Mouse (Mus musculus): ENCODE measurements around the gene Egfl8. TPM values are rescaled to one million over a fixed set of nuclear protein-coding genes. Genes with fewer than 3 reads are reported as not detected.

Egfl8 gene
- polyA plus RNA-seq, 1 experiment from 2014 or later, result 4.4 TPM

GRCm38 (mm10) chr17:34646906-34647787, 31.4 kb upstream of the Egfl8 start, which contains the start of gene Atf6b:
Gene Atf6b (plus strand): TSS chr17:34647146.
- under 1% methylated on average over 66 of the region's 66 CpGs for WGBS
- Histone ChIP-seq H3K4me2 (peak within 1 kb of the TSS; percentile 84), H3K9me3 (replicated peaks) (no peaks in the 10 kb centered on the region), H3K36me3 (peaks cover 33% of the 10 kb centered on the region), H3K4me1 (peaks cover 41% of the 10 kb centered on the region), H3K27me3 (no peaks in the 10 kb centered on the region), H3K9ac (peak within 1 kb of the TSS; percentile 84), H3K4me3 (replicated peaks) (peak within 1 kb of the TSS; percentile 85), H3K27ac (peak within 1 kb of the TSS; percentile 70)
- ATAC-seq (replicated peaks; ENCODE audit: low FRiP score), result peak; percentile 97

DNA sequence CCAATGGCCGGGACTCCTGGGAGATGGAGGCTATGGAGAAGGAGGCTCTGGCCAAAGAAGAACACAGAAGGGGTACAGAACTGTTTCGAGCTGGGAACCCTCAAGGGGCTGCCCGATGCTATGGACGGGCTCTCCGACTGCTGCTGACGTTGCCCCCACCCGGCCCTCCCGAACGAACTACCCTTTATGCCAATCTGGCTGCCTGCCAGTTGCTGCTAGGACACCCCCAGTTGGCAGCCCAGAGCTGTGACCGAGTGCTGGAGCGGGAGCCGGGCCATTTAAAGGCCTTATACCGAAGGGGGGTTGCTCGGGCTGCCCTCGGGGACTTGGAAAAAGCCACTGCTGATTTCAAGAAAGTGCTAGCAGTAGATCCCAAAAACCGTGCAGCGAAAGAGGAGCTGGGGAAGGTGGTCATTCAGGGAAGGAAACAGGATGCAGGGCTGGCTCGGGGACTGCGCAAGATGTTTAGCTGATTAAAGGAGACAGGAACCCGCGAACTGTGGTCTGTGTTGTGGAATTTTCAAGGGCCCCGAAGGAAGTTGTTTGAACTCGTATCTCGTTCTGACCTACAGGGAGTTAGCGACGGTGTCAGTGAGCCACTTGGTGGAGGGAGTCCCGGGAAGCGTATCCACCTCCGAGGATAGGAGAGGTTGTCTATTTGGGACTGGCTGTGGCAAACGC, 30.2 kb upstream of the Egfl8 start:
- Histone ChIP-seq H3K4me3 (replicated peaks) (peak overlapping the region; percentile 85; the same call in 1 of the 2 replicates), H3K4me2 (peak overlapping the region; percentile 73), H3K27me3 (no peaks in the 10 kb centered on the region), H3K27ac (peak overlapping the region; percentile 0; the same call in 1 of the 2 replicates), H3K9ac (no peak overlapping the region), H3K36me3 (peaks cover 22% of the 10 kb centered on the region), H3K4me1 (peaks cover 47% of the 10 kb centered on the region), H3K9me3 (replicated peaks) (no peaks in the 10 kb centered on the region)
- ATAC-seq (replicated peaks; ENCODE audit: low FRiP score), result no peak
- WGBS, result 90% methylated on average over 30 of the region's 30 CpGs

- Histone ChIP-seq H3K9me3 (replicated peaks) (no peaks in the 10 kb centered on the region), H3K36me3 (peaks cover 16% of the 10 kb centered on the region), H3K4me3 (replicated peaks) (peak overlapping the region; percentile 59), H3K4me1 (peaks cover 51% of the 10 kb centered on the region), H3K9ac (peak overlapping the region; percentile 63), H3K27ac (peak overlapping the region; percentile 75; the same call in 1 of the 2 replicates), H3K27me3 (no peaks in the 10 kb centered on the region), H3K4me2 (peak overlapping the region; percentile 73)
- 42% methylated on average over 10 of the region's 10 CpGs for WGBS
- ATAC-seq (replicated peaks; ENCODE audit: low FRiP score), result no peak
Measured at GRCm38 (mm10) chr17:34645256-34645829, 29.6 kb upstream of the Egfl8 start.

DNA sequence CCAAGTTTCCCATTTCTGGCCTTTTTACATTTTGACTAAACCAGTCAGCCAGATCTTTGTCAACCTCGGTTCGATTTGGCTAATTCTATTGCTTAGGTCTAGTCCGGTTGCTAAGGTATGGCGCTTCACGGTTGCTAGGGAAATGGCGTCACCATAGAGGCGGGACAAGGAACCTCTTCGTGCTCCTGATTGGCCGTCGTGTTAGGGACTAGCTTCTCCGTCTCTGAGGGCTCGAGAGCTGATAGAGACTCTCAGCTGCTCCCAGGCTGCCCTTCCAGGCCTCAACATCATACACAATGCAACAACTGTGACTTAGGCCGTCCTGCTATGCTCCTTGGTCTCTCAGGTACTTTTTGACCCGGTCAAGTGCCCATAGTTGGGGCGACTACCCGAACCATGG, 28.8 kb upstream of the Egfl8 start, which contains the start of gene Fkbpl:
Gene Fkbpl (plus strand): TSS at position 157 of the 400 bp plus-strand sequence.
- under 1% methylated on average over 16 of the region's 16 CpGs for WGBS
- Histone ChIP-seq H3K27me3 (no peaks in the 10 kb centered on the region), H3K4me1 (peaks cover 51% of the 10 kb centered on the region), H3K36me3 (peaks cover 8% of the 10 kb centered on the region), H3K4me3 (replicated peaks) (peak within 1 kb of the TSS; percentile 59), H3K4me2 (peak within 1 kb of the TSS; percentile 73), H3K27ac (peak within 1 kb of the TSS; percentile 75), H3K9ac (peak within 1 kb of the TSS; percentile 63), H3K9me3 (replicated peaks) (no peaks in the 10 kb centered on the region)
- ATAC-seq (replicated peaks; ENCODE audit: low FRiP score), result peak; percentile 74

- Histone ChIP-seq H3K4me2 (no peak overlapping the region), H3K27me3 (no peaks in the 10 kb centered on the region), H3K4me3 (replicated peaks) (no peak overlapping the region), H3K27ac (no peak overlapping the region), H3K9ac (no peak overlapping the region), H3K9me3 (replicated peaks) (no peaks in the 10 kb centered on the region), H3K36me3 (peaks cover 2% of the 10 kb centered on the region), H3K4me1 (peaks cover 49% of the 10 kb centered on the region)
- WGBS, result 81% methylated on average over 10 of the region's 10 CpGs
- ATAC-seq (replicated peaks; ENCODE audit: low FRiP score), result no peak
Measured at GRCm38 (mm10) chr17:34643944-34644343, 28.2 kb upstream of the Egfl8 start.

GRCm38 (mm10) chr17:34643379-34643778, 27.6 kb upstream of the Egfl8 start:
- Histone ChIP-seq H3K36me3 (no peaks in the 10 kb centered on the region; the same call in 1 of the 2 replicates), H3K9me3 (replicated peaks) (no peaks in the 10 kb centered on the region), H3K9ac (no peak overlapping the region), H3K4me1 (peaks cover 44% of the 10 kb centered on the region), H3K4me2 (no peak overlapping the region), H3K27ac (no peak overlapping the region), H3K4me3 (replicated peaks) (no peak overlapping the region), H3K27me3 (no peaks in the 10 kb centered on the region)
- 91% methylated on average over 4 of the region's 4 CpGs for WGBS
- no peak for ATAC-seq (replicated peaks; ENCODE audit: low FRiP score)

GRCm38 (mm10) chr17:34641945-34642344, 26.2 kb upstream of the Egfl8 start:
- H3K4me3 ChIP-seq (replicated peaks), result no peak overlapping the region
- no peaks in the 10 kb centered on the region for H3K9me3 ChIP-seq (replicated peaks)
- H3K36me3 ChIP-seq, result no peaks in the 10 kb centered on the region; the same call in 1 of the 2 replicates
- peaks cover 34% of the 10 kb centered on the region for H3K4me1 ChIP-seq
- ATAC-seq (replicated peaks; ENCODE audit: low FRiP score), result no peak
- H3K27me3 ChIP-seq, result no peaks in the 10 kb centered on the region
- H3K27ac ChIP-seq, result no peak overlapping the region
- WGBS, result 84% methylated on average over 3 of the region's 3 CpGs
- no peak overlapping the region for H3K4me2 ChIP-seq
- no peak overlapping the region for H3K9ac ChIP-seq

- H3K27me3 ChIP-seq, result no peaks in the 10 kb centered on the region
- no peaks in the 10 kb centered on the region; the same call in 1 of the 2 replicates for H3K36me3 ChIP-seq
- 13% methylated on average over 11 of the region's 11 CpGs for WGBS
- H3K4me3 ChIP-seq (replicated peaks), result no peak overlapping the region
- 0 out of 2 replicates have a peak overlapping the region, but pooled peaks have one; percentile 26 for H3K4me2 ChIP-seq
- H3K4me1 ChIP-seq, result peaks cover 27% of the 10 kb centered on the region
- H3K9me3 ChIP-seq (replicated peaks), result no peaks in the 10 kb centered on the region
- peak; percentile 62; the same call in 1 of the 2 replicates for ATAC-seq (replicated peaks; ENCODE audit: low FRiP score)
- 0 out of 2 replicates have a peak overlapping the region, but pooled peaks have one; percentile 12 for H3K9ac ChIP-seq
- peak overlapping the region; percentile 82 for H3K27ac ChIP-seq
Measured at GRCm38 (mm10) chr17:34640778-34641601, 25.2 kb upstream of the Egfl8 start.

GRCm38 (mm10) chr17:34639461-34640255, 23.9 kb upstream of the Egfl8 start:
- no peak for ATAC-seq (replicated peaks; ENCODE audit: low FRiP score)
- no peaks in the 10 kb centered on the region for H3K36me3 ChIP-seq
- no peak overlapping the region for H3K4me2 ChIP-seq
- no peaks in the 10 kb centered on the region for H3K27me3 ChIP-seq
- H3K4me3 ChIP-seq (replicated peaks), result no peak overlapping the region
- H3K4me1 ChIP-seq, result peaks cover 16% of the 10 kb centered on the region
- no peak overlapping the region for H3K9ac ChIP-seq
- no peak overlapping the region for H3K27ac ChIP-seq
- no peaks in the 10 kb centered on the region for H3K9me3 ChIP-seq (replicated peaks)
- WGBS, result 75% methylated on average over 7 of the region's 7 CpGs

DNA sequence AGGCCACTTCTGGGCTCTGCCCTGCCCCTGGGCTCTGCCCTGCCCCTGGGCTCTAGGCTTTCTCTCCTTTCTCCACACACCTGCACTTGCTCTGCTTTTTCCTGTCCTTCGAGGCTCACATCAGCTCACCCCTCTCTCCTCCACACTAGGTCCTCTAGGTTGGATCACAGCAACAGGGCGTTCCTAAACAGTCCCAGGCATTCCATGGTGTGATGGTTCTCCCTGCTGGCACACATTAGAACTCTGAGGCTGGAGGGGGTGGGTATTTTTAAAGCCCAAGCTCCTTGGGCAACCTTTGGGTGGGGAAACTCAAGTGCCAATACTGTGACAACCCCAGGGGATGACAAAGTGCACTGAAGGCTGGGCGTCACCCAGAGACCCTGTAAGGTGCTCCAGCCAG, 21.7 kb upstream of the Egfl8 start:
- Histone ChIP-seq H3K4me1 (peaks cover 15% of the 10 kb centered on the region), H3K27ac (no peak overlapping the region), H3K9ac (no peak overlapping the region), H3K27me3 (no peaks in the 10 kb centered on the region), H3K9me3 (replicated peaks) (no peaks in the 10 kb centered on the region), H3K4me3 (replicated peaks) (no peak overlapping the region), H3K4me2 (no peak overlapping the region), H3K36me3 (no peaks in the 10 kb centered on the region)
- 61% methylated on average over 3 of the region's 3 CpGs for WGBS
- ATAC-seq (replicated peaks; ENCODE audit: low FRiP score), result no peak
